Mouse (Mus musculus): ENCODE data around the gene Adam23.

The Adam23 gene

GRCm38 (mm10) chr1:63484646-63485045 lies 39.0 kb downstream of the Adam23 start:
- DNase-seq: no peak

DNA sequence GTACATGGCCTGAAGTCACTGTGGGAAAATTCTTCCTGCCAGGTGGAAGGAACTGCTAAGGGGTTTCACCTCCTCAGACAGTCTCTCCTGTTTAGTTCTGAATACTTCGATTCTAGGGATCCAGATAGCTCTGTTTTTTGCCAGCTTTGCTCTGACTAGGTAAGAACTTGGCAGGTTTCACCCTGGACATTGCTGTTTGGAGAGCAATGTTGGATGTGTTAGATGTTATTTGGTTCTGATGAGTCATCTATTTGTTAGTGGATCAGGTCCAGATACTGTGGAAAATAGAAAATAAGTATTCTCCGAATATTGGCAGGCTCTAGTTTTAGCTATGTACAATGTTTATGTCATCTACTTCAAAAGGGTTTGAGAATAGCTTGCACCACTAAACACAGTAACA lies 41.0 kb downstream of the Adam23 start:
- no peak for DNase-seq

DNA sequence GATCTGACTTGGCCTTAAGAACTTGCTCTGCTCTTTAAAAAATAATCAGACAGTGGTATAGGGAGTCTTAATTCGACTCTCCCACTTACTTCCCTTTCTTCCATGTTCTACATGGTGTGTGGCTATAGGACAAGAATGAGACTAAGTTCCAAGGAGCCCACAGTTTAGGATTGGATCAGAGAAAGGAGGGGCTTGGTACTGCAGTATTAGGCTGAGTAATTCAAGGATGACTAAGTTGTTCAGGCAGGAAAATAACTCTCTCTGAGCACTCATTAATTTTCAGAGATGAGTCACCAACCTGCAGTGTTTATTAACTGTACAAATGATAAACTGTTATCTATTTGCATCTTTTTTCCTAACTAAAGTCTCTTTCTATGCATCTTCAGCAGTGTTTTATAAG lies 45.3 kb downstream of the Adam23 start:
- DNase-seq: no peak

GRCm38 (mm10) chr1:63493325-63493724 lies 47.6 kb downstream of the Adam23 start:
- DNase-seq: no peak

GRCm38 (mm10) chr1:63507386-63507785 lies 61.7 kb downstream of the Adam23 start:
- no peak for DNase-seq

DNA sequence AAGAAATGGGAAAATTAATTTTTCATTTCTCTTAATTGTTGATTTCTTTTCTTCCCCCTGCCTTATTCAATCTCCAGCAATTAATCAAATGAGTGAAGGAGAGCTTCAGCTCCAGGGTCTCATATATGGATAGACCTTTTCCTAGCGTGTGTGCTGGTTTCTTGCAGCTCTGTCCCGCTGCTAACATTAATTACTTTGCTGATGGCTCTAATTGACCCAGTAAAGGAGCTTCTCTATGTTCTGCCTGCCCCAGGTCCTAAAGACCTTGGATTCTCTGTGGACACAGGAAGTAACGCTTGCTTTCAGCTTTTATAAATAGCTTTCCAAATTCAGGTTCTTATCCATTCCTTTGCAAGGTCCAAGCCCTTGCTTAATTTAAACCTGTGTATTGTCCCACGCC lies 63.1 kb downstream of the Adam23 start:
- DNase-seq: no peak

DNA sequence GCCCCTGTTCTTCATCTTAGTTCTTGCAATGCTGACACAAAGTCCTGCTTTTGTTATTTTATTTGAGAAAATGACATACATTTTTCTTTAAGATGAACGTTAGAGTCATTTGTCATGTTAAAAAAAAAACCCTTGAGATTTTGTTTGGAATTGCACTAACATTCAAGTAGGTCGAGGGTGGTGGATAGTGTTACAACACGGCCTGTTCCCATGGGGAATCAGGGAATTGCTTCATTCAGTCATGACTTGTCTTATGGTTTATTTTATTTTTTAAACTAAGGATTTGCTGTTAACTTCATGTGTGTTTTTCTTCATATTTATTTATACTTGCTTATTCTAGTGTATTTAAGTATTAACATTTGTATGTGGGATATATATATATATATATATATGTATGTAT lies 65.7 kb downstream of the Adam23 start:
- DNase-seq: no peak

DNA sequence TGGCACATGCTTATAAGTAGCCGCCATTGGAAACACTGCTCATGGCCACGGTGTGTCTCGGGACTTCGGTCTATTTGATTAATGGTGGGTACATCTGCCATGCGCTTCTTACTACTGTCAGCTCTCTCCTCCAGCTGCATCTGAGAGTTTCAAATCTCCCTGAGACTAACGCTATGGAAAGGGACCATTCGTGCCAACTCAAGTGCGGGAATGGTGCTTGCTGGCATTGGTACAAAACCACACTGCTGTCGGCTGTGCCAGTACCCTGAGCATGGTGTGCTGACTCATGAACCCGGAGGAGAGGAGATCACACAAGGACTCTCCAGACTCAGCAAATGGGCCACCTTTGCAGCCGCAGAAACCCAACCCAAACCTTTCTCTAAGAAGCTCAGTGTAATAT lies 72.1 kb downstream of the Adam23 start:
- no peak for DNase-seq

DNA sequence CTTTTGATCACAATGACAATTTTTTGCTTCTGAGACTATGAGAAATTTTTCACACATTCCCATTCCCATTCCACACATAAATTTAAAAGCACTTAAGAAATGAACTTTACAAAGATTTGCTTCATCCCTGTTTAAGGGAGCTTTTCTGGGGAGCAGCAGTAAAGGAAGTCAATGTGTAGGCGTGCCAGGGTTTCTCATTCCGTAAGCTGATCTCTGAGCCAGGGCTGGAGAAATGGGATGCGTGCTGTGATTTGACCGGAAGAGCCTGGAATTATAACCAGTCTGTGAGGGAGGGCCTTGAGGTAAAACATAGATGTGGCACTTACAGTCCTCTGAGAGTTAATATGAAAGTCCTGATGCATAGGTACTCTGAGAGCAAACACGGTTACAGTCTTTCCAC lies 73.1 kb downstream of the Adam23 start:
- DNase-seq: no peak

DNA sequence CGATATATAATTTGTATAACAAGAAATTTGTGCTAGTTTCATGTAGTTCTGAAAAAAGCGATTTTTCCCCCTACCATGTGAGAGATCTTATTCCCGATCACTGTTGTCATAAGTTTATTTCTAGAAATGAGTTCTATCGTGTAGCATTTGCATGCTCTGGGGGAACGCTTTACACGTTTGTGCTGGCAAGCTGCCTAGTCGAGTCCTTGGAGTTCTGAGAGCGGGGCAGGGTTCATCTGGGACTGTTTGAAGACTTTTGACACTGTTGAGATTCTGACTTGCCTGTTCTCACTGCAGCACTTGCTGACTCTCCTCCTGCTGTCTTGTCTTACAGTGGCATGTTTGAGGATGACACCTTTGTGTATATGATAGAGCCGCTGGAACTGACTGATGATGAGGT lies 84.2 kb downstream of the Adam23 start:
- no peak for DNase-seq

GRCm38 (mm10) chr1:63534271-63534827 lies 88.7 kb downstream of the Adam23 start:
- no peak for DNase-seq

GRCm38 (mm10) chr1:63539884-63540613 lies 94.4 kb downstream of the Adam23 start:
- no peak for DNase-seq

- DNase-seq: no peak
These were observed 98.4 kb downstream of the Adam23 start for GRCm38 (mm10) chr1:63544122-63544521.

DNA sequence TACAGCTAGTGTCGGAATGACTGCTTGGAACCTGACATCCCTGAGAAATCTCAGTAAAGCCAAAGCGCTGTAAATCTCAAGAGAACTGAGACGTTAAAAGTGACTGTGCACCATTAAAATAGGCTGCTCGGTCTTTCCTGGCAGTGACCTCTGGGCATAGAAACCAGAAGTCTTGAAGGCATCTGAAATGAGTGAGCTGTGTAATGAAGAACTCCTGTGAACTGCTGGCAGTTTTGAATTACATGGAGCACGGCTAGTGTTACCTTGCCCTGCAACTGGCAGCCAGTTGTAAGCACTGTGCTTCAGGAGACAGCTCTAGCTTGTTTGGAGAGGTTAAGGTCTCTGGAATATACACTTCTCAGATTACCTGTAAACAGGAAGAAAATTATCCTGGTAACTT lies 107.3 kb downstream of the Adam23 start:
- no peak for DNase-seq

GRCm38 (mm10) chr1:63561772-63562520 lies 116.3 kb downstream of the Adam23 start:
- DNase-seq: no peak

DNA sequence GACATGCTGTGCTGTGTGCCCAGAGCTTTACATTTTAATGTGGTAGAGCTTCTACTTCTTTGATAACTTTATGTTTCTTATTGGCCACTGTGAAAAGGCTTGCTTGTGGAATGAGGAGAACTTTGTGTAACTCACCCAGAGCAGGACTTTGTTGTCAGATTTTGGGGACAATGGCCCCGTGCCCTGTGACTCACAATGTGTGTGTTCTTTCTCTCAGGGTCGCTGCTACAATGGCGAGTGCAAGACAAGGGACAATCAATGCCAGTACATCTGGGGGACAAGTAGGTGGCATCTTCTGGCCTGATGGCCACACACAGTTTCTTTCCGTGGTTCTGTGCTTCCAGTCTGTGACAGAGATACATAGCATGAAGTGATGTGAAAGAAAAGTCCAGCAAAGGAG lies 118.2 kb downstream of the Adam23 start:
- no peak for DNase-seq

DNA sequence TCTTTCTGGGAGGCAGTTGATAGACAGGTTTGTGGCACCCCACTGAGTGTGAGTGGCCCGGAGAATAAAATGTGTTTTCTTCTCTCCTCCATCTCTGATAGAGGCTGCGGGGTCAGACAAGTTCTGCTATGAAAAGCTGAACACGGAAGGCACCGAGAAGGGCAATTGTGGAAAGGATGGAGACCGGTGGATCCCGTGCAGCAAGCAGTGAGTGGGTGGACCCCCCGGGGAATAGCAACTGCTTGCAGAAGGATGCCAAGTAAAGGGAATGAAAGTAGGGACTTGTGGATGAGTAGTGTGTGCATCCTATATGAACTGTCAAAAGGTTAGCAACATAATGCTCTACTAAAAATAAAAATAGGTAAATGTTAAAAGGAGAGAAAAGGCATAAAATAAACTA lies 120.8 kb downstream of the Adam23 start:
- DNase-seq: no peak

GRCm38 (mm10) chr1:63567031-63567430 lies 121.3 kb downstream of the Adam23 start:
- DNase-seq: no peak

GRCm38 (mm10) chr1:63572229-63572628 lies 126.5 kb downstream of the Adam23 start:
- no peak for DNase-seq

DNA sequence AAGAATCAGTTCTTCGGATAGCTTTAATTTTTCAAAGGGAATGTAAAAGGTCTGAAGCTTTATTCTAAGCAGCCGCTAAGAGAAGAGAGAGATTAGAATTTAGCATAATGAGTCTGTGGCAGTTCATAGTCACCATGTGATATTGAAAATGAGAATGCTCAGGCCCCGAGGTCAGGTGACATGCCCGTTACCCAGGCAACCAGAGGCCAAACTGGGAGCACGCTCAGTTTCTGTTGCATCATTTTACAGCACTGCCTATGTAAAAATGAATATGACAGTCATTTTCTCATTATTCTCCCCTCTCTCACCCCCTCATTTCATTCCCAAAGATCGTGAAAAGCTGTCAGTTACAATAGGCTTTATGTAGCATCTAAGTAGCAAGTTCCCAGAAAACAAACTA lies 127.7 kb downstream of the Adam23 start:
- DNase-seq: no peak

DNA sequence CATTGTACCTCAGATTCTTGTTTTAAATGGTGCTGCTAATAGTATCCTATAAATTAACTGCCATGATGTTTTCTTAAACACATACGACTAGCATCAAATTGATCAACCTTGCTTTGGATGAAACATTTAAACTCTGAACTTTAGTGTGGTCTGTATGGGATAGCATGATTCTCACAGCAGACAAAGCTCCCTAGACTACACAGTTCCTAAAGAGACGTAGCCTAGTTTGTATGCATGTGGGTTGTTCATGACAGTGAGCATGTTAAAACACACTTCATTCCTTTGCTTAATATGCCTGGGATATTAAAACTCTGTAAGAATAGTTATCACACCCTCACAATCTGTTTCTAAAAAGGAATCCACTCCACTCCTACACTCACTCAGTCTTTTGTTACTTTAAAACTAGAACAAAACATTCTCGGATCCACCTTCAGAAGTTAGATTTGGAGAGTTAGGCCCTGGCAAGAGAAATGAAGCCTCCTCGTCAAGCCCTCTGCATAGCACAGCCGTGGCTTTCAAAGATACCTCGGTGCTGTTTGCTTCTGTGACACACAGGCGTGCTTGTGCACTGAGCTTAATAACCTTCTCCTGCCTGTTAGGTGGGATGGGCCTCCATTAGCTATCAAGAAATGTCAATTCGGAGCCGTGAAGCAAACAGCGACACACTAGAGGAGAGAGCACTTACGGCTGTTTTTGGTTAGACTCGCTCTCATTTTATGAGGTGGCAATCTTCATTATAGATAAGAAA lies 128.3 kb downstream of the Adam23 start:
- no peak for DNase-seq

DNA sequence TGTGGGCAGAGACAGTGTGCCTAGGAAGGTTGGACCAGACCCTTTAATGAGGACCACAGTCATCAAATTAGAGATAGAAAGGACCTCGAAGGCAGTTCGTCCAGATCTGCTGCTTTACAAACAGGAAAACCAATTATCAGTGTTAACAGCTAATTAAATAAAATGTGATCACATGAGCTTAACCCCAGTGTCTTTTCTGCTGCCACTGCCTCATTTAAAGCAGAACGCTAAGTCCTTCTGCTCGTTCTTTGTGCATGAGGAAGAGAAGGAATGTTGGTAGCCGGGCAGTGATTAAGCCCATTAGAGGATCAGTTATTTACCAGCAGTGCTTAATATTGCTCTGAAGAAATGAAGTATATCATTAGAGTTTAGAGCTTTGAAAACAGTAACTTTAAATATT lies 131.1 kb downstream of the Adam23 start:
- DNase-seq: no peak

DNA sequence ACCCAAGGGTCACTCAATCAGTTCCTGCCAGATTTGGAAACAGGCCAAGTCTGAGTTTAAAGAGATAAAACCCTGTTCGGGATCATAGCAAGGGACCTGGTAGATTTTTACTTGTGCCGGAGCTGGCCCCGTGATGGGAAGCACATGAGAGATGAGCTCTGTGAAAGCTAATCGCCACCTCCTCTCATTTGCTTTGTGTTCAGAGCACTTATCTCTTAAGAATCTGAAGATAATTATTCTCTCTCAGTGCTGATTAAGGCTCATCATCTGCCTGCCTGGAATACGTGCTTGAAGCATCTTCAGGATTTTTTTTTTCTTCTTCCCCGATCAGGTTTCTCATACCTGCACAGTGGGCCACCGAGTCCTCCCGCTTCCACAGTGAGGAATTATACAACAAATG lies 133.5 kb downstream of the Adam23 start:
- DNase-seq: no peak

GRCm38 (mm10) chr1:63586869-63587268 lies 141.2 kb downstream of the Adam23 start:
- no peak for DNase-seq
